Mouse (Mus musculus) monocyte, adult 2 months (primary cell): Measurements from ENCODE around the gene Usp18.

Experiments used
- DNase-seq, 2 experiments: peaks; one replicate each; pipeline ENCODE4 v3.0.0; 2022; ENCODE audit warnings: low spot score in 2 of 2, low read depth in 1 of 2

Usp18 gene

DNA sequence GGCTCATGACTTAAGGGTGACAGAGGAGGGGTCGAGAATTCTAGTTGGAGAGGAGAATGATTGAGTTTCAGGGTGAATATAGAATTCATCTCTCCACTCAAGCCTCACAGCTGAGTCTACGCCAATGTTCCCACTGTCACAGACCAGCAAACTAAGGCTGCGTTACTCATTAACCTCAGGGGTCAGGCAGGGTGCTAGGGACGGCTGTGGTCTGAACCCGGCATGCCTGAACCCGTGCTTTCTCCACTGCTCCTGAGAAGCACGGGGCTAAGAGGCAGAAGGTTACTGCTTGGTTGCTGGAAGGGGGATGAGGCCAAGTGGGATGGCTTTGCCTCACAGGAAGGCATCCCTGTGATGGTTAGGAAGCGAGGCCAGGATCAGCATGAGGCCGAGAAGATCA is 54.8 kb downstream of the Usp18 start:
- no peak for DNase-seq

DNA sequence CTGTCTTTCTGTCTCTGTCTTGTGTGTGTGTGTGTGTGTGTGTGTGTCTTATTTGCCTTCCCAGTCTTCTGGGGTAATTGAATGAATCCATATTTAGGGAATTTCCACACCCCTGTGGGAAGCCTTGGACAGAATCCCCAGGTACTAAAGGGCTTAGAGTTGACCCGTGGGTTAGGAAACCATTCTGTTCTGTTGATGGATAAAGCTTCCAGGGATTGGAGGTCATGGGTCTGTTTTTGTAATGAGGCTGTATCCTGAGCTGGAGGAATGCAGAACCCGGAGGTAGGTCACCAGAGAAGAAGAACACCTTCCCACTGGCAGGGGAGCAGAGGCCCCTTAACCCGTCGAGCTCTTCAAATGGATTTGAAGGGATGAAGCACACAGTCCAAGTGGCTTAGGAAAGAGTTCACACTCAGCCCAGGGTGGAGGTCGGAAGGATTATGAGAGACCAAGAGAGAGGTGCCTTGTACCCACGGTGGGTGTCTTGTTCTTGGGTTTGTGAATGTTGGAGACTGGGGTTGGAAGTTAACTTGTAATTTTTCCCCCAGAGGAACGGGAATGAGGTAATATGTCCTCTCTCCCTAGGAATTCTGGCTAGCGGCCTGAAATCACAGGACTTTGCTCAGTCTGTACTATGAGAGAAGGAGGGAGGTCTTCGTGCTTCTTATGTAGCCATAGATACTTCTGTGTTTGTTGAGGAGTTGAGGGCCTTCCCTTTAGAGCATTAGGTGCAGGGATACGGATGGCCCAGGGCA is 57.9 kb downstream of the Usp18 start:
- DNase-seq: no peak

DNA sequence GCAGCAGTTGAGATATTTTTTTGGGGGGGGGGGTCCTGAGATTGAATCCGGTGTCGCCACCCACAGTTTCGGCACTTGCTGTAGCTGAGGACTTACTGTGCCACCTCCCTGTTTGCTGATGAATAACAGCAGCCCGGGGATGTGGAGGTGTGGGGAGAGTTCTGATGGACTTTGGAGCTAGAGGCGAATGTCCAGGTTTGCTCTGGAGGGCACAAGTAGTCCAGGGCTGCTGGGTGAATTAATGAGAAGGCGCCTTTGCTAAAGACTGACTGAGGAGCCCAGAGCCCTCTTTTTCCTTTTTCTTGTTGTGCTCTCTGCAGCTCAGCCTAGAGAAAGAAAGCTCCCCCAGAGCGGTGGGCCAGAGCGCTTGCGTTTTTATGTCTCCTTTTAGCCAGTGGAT is 58.9 kb downstream of the Usp18 start:
- DNase-seq: no peak

DNA sequence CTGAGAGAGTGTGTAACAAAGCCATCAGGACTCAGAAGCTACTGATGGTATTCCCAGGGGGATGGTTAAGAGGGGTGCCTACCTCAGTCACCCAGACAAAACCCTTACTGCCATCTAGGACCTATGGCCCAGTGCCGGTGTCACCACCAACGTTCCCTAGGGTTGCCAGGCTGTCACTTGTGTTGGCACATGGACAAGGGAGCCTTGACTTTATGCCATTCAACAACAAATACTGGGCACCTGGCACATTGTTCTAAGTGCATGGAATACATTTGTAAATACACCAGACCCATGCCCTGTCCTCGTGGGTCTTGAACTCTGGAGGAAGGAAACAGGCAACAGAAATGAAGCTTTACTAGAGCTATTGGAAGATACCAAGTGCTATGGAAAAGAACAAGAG is 59.9 kb downstream of the Usp18 start:
- DNase-seq: no peak

DNA sequence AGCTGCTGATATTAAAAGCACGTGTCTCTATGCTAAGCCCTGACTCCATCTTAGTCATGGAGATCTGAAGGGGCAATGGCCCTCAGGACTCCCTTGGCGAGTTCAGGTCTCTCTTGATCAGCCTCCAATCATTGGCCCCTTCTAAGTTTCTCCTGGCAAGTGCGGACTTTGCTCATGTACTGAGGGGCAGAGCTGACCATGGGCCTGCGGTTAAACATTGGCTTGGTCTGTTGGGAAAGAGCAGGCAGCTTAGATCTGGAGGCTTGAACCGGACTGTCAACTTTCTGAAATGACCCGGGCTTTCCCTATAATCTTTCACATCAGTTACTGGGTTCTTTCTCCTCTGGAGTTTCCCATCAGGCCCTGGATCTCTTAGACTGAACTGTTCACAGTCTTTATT is 65.3 kb downstream of the Usp18 start:
- no peak for DNase-seq

DNA sequence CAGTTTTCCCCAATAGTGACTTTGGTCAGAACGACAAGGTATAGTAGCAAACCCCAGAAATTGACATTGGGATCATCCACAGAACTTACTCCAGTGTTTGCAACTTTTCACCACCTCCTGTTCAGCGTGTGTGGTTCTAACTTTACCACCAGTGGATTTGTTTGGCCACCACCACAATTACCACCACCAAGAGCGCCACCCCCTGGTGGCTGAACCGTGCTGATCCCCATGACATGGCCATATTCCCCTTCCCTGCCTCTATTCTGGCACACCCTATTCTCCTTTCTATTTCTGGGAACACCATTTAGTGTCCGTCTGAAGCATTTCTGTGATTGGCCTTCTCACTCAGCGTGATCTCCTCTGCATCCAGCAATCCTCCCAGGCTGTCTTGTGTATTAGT is 73.4 kb downstream of the Usp18 start:
- DNase-seq: no peak
